Mouse (Mus musculus): ENCODE results near the gene Ttc12. TPM values are rescaled to one million over a fixed set of nuclear protein-coding genes. Genes with fewer than 3 reads are reported as not detected.

Gene Ttc12
- 1 to 10 TPM; 1.1 to 1.2 TPM for total RNA-seq (2021)
- long read RNA-seq, experiment 1, partial matches to known transcripts, result 0 of 1 reads
- long read RNA-seq, experiment 1, other reads (novel, unspliced or antisense), result 0 of 1 reads
- long read RNA-seq, experiment 2, partial matches to known transcripts, result 1 of 1 reads
- long read RNA-seq, experiment 2, other reads (novel, unspliced or antisense), result 0 of 1 reads

DNA sequence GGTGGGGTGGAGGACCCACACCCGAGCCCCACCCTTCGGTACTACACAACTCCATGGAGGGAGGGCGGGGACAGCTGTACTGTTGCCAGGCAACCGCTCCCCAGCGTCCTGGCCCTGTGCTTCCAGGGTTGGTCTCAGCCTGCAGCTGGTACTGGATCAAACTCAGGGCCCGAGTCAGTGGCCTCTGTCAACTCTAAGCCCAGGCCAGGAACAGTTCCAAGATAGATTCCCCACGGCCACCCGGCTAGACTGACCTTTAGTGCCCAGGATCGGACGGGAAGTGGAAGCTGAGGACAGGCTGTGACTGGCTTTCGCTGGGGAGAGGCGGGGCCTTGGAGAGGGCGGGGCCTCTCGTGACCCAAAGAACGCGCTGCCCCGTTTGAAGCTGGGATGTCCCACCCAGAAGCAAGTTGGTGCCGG lies at the start of gene Ttc12:
Gene Ttc12 (minus strand): TSS at position 334 of the 420 bp plus-strand sequence.
- DNase-seq (ENCODE audit: low spot score in 2 of 2), result peak; percentile 63 to 78

DNA sequence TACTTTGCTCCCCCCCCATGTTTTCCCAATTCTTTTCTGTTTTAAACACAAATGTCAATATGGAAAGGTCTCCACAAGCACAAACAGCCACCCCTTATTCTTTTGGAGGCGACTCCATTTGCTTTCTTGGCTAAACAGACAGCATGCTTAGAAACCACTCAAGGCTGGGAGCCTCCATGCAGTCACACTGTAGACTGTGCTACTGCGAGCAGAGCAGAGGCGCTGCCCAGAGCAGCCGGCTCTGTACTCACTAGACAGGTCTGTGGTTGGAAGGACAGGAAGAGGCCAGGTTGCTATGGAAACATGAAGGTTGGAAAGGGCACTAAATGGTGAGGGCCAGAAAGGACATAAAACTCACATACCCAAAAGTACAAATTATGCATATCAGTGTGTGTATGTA lies 48.9 kb upstream of the Ttc12 start:
- DNase-seq (ENCODE audit: low spot score in 2 of 2), result no peak

DNA sequence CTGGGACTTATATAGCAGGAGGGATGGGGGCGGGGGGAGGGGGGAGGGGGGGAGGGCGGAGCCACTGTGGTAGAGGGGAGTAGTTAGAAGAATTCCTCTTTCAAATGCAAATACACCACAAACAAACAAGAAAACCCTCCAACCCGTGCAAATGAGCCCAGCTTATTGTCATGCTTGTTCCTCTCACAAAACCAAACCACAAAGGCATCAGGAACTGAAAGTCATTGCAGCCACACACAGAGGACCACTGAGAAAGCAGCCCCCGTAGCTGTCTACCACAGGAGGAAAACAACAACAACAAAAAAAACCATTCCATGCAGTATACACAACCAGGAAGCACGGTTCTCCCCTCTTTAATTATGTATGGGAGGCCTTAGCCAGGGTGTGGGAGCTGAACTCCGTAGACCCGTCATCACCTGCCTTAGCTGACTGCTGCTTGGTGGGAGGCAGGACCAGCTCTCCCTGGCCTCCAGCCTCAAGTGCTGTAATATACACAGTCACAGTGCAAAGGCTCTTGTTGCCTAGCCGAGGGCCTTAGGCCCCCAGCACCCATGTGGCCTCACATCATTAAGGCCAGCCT lies 48.0 kb upstream of the Ttc12 start:
- no peak for DNase-seq (ENCODE audit: low spot score in 2 of 2)

DNA sequence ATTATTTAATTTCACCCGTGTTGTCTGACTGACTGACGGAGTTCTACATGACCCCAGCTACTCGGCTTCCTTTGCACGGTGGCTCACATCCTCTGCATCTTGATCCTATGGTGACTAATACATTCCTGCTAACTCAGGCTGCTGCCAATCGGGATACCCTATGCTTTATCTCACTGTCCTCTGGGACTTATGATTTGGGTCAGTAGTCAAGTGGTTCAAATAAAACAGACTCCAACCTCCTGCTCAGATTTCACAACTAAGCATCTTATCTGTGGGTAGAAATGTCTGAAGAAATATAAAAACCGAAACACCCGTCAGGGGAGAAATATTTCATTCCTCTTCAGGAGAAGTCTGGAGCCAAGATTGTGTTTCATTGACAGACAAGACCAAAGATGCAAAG lies 47.4 kb upstream of the Ttc12 start:
- DNase-seq (ENCODE audit: low spot score in 2 of 2), result no peak

DNA sequence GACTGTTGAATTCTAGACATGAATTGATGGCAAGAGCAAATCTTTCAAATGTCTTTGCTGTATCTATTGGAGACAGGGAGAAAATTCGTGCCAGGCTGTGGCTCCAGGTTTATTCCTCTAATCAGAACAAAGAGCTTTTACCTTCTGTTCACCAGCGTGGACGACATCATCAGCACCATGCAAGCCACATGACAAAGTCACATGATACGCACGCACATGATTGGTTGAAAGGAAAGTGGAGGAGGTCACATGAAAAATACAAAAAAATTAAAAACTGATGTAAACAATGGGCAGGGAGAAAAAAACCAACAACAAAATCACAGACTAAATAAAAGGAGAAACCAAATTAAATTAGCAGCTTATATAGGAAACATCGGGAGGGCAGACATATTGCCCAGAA lies 45.8 kb upstream of the Ttc12 start:
- DNase-seq (ENCODE audit: low spot score in 2 of 2), result no peak

DNA sequence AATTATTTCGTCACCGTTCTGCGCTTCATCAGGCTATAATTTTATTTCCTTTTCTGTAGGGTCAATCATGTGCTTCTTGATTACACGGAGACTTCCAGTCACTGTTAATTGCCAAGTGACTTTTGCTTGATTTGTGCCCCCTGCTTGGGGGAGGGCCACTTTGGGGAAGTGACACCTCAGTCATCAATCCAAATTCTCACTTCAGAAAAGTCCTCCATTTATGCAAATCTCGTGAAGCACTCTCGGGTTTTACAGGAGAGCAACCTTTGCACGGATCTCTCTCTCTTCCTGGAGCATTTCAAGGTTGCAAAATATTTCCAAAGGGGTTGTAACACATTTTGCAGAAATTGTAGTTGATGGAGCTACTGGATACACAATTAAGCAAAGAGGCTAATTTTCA lies 45.2 kb upstream of the Ttc12 start:
- no peak for DNase-seq (ENCODE audit: low spot score in 2 of 2)

DNA sequence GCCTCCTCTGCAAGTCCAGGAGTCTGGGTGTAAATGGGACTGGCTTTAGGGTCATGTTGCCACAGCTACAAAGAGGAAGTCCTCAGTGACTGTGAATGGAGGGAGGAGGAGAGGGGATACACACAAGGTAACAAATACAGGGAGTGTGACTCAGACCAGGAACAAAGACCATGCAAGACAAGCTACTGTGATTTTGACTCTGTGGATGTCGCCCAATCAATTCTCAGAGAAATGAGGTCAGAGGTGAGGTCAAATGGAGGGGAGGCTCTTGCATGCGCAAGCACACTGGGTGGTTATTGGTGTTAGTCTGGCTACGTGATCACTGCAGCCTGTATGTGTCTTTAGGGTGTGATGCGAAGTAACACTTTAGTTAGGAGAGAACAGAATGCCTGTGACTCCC lies 44.7 kb upstream of the Ttc12 start:
- DNase-seq (ENCODE audit: low spot score in 2 of 2), result no peak

DNA sequence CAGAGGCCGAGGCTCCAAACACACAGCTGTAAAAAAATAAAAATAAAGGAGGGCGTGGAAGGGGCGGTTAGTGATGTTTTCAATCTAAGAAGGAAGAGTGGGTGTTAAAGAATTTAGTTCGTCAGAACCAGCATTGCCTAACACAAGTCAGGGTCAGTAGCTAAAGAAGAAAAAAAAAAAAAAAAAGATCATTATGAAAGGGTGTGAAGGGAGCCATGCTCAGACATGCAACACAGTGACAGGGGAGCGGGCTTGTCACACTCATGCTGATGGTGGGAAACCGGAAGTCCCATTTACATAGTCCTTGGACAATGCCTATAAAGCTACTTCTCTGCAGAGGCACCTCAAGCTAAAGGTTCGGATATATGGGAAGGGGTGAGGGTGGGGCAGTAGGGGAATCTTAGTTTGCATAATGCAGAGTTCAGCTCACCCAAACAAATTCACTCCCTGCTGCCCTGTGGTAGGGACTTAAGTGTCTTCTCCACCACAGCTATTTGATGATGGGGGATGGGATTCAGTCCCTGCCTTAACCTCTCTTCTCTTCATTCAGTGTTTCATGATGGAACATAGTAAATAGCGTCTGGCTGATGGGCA lies 43.4 kb upstream of the Ttc12 start:
- DNase-seq (ENCODE audit: low spot score in 2 of 2), result no peak

DNA sequence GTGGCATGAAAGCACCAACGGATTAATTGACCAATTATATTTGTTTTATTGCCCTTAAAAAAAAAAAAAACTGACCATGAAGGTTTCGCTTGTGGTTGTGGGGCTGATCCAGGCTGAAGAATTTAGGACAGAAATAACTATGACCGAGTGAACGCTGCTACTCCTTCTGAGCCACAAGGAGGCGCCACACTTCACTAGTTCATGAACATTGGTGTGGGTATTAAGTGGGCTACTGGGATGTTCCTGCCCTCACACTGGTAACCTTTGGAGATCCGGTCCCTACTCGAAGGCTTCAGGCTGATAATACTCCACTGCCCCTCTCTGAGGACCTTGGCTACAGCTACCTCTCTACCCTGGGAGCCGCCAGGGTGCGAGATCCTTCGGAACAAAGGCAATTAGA lies 42.9 kb upstream of the Ttc12 start:
- DNase-seq (ENCODE audit: low spot score in 2 of 2), result no peak

DNA sequence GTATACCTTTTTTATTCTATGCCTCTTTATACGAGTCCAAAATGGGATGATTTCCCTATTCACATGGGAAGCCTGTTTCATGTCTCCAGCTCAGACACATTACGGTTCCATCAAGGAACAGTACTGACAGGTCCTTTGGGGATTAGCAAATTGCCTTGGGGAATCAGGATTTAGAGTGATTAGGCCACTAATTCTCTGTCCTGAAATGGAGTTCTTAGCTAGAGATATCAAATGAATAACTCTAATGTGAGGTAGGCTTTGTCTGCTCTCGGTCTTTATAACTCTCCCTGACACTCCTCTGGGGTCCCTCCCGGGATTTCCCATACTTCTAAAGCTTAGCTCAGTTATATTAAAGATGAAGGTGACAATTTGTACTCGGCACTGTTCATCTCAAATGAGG lies 42.0 kb upstream of the Ttc12 start:
- DNase-seq (ENCODE audit: low spot score in 2 of 2), result no peak

DNA sequence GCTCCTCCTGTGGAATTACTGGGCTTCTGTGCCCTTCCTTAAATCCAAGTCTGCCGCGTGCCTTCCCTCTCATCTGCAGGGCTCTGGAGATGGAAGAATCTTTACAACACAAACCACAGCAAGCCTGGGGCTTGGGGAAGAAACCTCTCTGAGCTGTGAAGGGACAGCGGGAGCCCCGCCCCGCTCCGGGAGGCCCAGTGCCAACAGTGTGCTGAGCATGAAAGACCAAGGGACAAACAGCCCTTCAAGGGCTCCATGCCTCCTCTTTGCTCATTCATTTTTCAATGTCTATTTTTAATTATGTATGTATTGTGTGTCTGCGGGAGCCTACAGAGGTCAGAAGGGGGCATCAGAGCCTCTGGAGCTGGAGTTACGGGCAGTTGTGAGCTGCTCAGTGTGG lies 41.3 kb upstream of the Ttc12 start:
- DNase-seq (ENCODE audit: low spot score in 2 of 2), result no peak

DNA sequence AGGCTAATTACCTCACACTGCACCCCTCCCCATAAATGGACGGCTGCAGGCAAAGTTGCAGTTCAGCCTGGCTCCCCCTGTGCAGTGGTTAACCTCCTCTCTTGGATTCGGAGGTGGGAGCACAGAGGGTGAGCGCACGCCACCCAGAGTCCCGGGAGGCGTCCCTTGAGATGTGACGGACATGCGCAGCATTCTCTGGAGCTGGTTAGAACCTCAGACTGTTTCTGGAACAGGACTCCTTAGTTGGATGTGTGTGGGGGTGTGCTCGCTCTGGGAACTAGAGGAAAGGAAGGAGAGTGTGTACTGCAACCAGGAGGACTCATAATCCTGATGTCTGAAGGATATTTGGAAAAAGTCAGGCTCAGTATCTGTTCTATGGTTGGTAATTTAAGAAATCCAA lies 38.7 kb upstream of the Ttc12 start:
- DNase-seq (ENCODE audit: low spot score in 2 of 2), result no peak

DNA sequence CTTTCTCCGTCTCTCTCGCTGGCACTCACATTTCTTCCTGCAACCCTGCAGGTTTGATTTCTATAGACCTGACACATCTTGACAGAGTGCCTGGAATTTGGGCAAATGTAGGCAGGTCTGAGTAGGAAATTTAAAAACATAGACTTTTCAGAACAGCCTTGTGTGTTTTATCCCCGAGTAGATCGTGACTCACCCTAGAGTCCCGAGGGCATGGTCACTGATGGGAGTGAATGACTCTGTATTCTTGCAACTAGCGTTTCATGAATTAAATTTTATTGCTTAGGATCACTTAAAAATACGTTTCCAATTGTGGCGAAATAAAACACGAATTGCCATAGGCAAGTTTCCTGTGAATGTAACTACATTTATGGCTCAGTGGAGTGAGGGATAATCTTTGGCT lies 37.9 kb upstream of the Ttc12 start:
- DNase-seq (ENCODE audit: low spot score in 2 of 2), result no peak

DNA sequence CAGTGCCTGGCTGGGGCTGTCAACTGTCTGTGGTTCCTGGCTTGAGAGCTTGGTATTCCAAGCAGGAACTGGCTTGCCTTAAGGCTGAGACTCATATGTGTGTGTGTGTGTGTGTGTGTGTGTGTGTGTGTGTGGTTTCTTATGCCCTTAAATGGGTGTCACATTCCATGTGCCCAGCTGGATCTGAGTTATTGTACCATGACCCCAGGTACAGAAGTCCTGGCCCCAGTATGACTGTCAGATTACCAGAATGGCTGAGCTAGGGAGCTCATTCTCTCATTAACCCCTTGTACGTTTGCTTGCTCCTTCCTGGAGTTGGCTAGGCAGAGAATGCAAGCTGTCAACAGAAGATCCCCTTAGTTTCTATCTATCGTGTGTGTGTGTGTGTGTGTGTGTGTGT lies 28.3 kb upstream of the Ttc12 start:
- DNase-seq (ENCODE audit: low spot score in 2 of 2), result no peak

DNA sequence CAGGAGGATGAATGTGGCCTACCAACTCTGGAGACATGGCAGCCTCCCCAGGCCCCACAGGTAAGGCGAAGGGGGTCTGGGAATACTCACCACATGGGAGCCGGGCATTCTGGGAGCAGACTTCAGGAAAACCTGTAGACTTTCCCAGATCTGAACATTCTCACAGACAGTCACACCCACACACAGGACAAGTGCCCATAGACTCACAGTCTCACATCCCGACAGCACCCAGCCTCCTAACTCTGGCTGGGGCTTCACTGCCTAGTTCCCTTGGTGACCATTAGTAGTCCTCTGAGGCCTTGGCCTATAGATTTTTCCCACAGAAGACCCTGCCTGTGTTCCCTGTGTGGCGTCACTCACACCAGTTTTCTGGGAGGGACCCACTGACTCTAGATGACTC lies 24.6 kb upstream of the Ttc12 start:
- no peak for DNase-seq (ENCODE audit: low spot score in 2 of 2)

DNA sequence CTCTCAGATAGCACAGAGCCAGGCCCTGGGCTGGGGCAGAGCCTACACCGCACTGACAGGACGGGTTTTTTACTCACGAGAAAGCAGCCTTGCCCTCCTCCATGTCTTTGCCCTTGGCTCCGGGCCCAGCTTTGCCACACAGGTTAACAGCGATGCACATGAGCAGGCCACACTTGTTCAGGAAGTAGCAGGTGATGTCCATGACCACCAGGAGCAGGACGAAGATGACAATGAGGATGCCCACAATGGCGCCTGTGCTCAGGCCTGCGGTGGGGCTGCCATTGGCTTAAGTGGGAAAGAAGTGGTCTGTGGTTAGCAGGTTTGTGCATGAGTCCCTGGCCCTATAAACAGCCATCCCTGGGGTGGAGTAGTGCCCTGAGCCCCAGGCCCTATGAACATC lies 23.6 kb upstream of the Ttc12 start:
- no peak for DNase-seq (ENCODE audit: low spot score in 2 of 2)

DNA sequence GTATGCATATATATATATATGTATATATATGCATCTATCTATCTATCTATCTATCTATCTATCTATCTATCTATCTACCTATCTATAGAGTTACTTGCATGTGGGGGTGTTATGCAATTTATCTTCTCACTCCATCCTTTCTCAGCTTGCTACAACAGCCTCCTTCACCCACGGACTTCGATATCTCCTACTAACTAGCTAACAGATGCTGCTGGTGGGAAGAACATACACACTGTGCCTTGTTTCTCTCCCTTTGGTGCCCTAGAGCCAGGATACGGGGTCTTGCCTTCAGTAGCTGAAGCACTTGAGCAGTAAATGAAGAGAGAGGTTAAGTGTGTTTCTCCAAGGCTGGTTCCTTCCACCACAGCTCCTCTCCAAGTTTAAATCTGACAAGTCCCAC lies 23.1 kb upstream of the Ttc12 start:
- DNase-seq (ENCODE audit: low spot score in 2 of 2), result no peak

DNA sequence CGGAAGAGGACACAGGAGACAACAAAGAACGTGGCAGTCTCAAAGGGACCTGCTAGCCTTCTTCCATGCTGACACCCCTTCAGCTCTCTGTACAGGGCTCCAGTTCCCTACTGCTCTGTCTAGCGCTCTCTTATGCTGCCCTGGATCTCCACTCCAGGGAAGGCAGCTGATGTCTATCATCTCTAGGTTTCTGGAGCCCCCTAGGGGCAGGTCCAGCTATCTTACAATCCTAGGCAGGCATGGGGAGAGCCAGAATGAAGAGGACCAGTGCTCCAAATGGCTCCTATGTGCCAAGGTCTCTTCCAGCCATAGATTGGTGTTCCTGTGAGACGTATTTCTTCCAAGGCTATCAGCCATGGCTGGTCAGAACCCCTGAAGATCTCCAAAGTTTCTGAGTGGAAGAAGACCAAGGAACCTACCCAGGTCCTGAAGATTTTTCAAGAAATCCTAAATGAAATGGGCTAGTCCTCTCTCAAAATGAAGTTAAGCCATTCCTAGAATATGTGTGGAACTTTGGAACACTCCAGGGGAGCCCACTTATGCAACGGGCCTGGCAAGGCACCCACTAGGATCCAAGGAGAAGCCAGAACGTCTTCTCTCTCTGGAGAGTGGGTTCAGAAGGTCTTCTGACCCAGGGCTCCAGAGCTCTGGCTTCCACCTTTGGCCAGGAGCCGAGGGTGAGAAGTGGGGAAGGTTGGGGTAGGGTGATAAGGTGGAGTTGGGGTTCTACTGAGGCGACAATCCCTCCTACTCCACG lies 22.0 kb upstream of the Ttc12 start:
- DNase-seq (ENCODE audit: low spot score in 2 of 2), result no peak

DNA sequence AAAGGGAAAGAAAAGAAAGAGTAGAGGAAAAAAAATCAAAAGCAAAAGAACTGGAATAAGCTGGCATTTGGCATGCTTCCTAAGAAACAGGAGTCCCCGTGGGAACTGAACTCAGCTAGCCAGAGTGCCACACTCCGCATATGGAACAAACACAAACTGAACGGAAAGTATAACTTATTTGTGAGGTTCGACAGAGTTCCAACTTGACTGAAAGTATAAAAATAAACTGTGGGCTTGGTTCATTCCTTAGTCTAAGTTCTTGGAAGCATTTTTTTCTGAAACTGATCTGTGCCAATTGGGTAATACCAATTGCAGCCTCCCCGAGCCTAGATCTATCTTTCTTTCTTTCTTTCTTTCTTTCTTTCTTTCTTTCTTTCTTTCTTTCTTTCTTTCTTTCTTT lies 18.6 kb upstream of the Ttc12 start:
- DNase-seq (ENCODE audit: low spot score in 2 of 2), result no peak

DNA sequence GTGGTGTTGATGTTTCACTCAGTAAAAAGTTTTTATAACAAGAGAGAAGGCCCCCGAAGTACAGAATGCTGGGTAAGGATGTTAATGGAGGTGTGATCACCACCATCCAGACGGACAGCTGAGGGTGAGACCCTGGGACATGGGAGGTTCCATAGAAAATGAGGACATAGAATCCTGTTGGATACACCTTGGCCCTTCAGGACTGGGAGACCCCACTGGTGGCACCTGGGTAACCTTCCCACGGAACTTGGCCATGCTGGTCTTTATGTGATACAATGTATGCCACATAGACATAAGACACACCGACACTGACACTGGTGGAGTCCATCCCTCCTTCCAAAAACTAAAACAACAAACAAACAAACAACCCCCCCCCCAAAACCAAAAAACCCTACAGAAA lies 16.2 kb upstream of the Ttc12 start:
- no peak for DNase-seq (ENCODE audit: low spot score in 2 of 2)

DNA sequence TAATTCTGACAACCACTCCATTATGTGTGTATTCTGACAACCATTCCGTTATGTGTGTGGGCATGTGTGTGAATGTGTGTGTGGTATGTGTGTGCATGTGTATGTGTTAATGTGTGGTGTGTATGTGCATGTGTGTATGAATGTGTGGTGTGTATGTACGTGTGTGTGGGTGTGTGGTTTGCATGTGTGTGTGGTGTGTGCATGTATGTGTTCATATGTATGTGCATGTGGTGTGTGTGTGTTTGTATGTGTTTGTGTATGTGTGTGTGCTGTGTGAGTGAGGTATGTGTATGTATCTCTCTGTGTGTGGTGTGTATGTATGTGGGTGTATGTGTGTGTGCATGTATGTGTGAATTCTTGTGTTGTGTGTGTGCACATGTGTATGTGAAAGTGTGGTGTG lies 13.9 kb upstream of the Ttc12 start:
- DNase-seq (ENCODE audit: low spot score in 2 of 2), result no peak

DNA sequence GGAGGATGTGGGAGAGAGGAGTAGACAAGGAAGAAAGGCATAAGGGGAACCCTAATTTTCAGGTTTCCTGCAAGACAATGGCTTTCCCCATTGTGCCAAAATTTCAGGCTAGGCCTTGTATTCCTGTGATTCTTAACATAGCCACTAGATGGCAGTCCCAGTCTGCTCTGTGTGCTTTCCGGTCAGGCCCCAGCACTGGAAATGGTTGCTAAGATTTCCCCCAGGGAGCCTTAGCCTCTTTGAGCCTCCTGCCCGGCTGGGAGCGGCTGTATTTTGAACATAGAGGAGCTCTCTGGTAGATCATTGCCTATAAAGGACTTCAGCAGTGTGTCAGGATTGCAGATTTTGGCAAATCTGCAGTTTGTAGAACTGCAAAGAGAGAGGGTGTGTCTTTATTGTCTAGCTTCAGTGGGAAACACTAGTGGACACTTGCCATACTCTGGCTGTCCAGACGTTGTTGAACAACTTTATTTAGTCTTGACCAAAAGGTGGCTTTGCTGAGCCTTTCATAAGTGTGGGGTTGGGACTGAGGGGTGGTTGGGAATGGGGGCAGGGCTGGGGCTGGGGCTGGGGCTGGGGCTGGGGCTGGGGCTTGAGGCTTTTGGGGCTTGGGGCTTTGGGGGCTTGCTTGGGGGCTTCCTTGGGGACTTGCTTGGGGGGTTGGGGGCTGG lies 8.1 kb upstream of the Ttc12 start:
- DNase-seq (ENCODE audit: low spot score in 2 of 2), result peak; percentile 36 to 72

Data from gastrocnemius, postnatal 4 days (tissue).